Mouse (Mus musculus) heart, adult 9 months (tissue): ENCODE measurements around the gene Cdx2.

Experiments
- DNase-seq, 2 experiments: peaks; one replicate each; pipeline ENCODE4 v3.0.0; 2022; ENCODE audit warnings: low spot score in 2 of 2

Gene Cdx2

GRCm38 (mm10) chr5:147292506-147293120, 14.5 kb downstream of the Cdx2 start:
- DNase-seq, result no peak

- DNase-seq, result no peak
These were observed 15.1 kb downstream of the Cdx2 start for GRCm38 (mm10) chr5:147291764-147292505.

- no peak for DNase-seq
These were observed 22.7 kb downstream of the Cdx2 start for GRCm38 (mm10) chr5:147284365-147284764.

GRCm38 (mm10) chr5:147277547-147277925, 29.5 kb downstream of the Cdx2 start:
- no peak for DNase-seq

GRCm38 (mm10) chr5:147276701-147277546, 30.1 kb downstream of the Cdx2 start:
- DNase-seq, result no peak

- no peak for DNase-seq
These were observed 31.3 kb downstream of the Cdx2 start for GRCm38 (mm10) chr5:147275761-147276160.

GRCm38 (mm10) chr5:147274174-147275141, 32.6 kb downstream of the Cdx2 start:
- no peak for DNase-seq

- DNase-seq, result no peak
These were observed 34.2 kb downstream of the Cdx2 start for GRCm38 (mm10) chr5:147272808-147273345.

- DNase-seq, result no peak
These were observed 34.8 kb downstream of the Cdx2 start for GRCm38 (mm10) chr5:147272046-147272807.

GRCm38 (mm10) chr5:147270673-147271655, 36.1 kb downstream of the Cdx2 start:
- no peak for DNase-seq

GRCm38 (mm10) chr5:147269926-147270672, 37.0 kb downstream of the Cdx2 start, which contains the start of gene Pdx1:
Gene Pdx1 (plus strand): TSS chr5:147269959.
- no peak for DNase-seq

GRCm38 (mm10) chr5:147269371-147269770, 37.7 kb downstream of the Cdx2 start:
- no peak for DNase-seq

- no peak for DNase-seq
These were observed 38.3 kb downstream of the Cdx2 start for GRCm38 (mm10) chr5:147268728-147269127.

- no peak for DNase-seq
These were observed 39.6 kb downstream of the Cdx2 start for GRCm38 (mm10) chr5:147267434-147267833.

GRCm38 (mm10) chr5:147263945-147264344, 43.1 kb downstream of the Cdx2 start:
- no peak for DNase-seq

GRCm38 (mm10) chr5:147261899-147262541, 45.0 kb downstream of the Cdx2 start:
- DNase-seq, result no peak

- DNase-seq, result no peak
These were observed 46.3 kb downstream of the Cdx2 start for GRCm38 (mm10) chr5:147260778-147261177.

GRCm38 (mm10) chr5:147260189-147260588, 46.9 kb downstream of the Cdx2 start:
- no peak for DNase-seq
